Mouse (Mus musculus): ENCODE data around the gene Vapb. TPM values are rescaled to one million over a fixed set of nuclear protein-coding genes. Genes with fewer than 3 reads are reported as not detected.

The Vapb gene
- total and polyA plus RNA-seq, 3 experiments: 29.1 to 483 (median 46.5) TPM

GRCm38 (mm10) chr2:173826287-173826686, 89.0 kb downstream of the Vapb start:
- no peak overlapping the region for H3K4me3 ChIP-seq (ENCODE audit: control insufficient read depth in 1 of 2, insufficient read depth in 1 of 2, low read depth in 2 of 2, low read length in 2 of 2)
- no peak overlapping the region for H3K9ac ChIP-seq (ENCODE audit: control insufficient read depth, low read depth, low read length, poor library complexity, severe bottlenecking)
- H3K9me3 ChIP-seq (replicated peaks; ENCODE audit: insufficient read depth, low read length): no peaks in the 10 kb centered on the region
- no peak for TF ChIP-seq NRF1 (IDR thresholded peaks at IDR 0.05; ENCODE audit: insufficient read depth, low read depth, low read length, poor library complexity, severe bottlenecking)
- TF ChIP-seq MYB (IDR thresholded peaks at IDR 0.05; ENCODE audit: low read depth, low read length): no peak
- no peak for TF ChIP-seq RAD21 (IDR thresholded peaks at IDR 0.05; ENCODE audit: low read depth, low read length)
- TF ChIP-seq ZKSCAN1 (IDR thresholded peaks at IDR 0.05; ENCODE audit: low read depth, low read length): no peak
- no peak for TF ChIP-seq GATA1 (IDR thresholded peaks at IDR 0.05; ENCODE audit: low read depth, low read length)
- no peaks in the 10 kb centered on the region for H3K27me3 ChIP-seq (ENCODE audit: control insufficient read depth in 1 of 2, insufficient read depth in 2 of 2, low read length in 2 of 2)
- DNase-seq (ENCODE audit: low read depth, low spot score): no peak
- H3K79me2 ChIP-seq (ENCODE audit: control insufficient read depth, insufficient read depth, low read length, poor library complexity): no peaks in the 10 kb centered on the region
- no peaks in the 10 kb centered on the region for H3K36me3 ChIP-seq (ENCODE audit: control insufficient read depth in 1 of 2, insufficient read depth in 2 of 2, low read length in 2 of 2)
- H3K27ac ChIP-seq (ENCODE audit: control insufficient read depth, low read depth, low read length): no peak overlapping the region
- no peaks in the 10 kb centered on the region for H3K4me1 ChIP-seq (ENCODE audit: control insufficient read depth in 1 of 2, insufficient read depth in 2 of 2, low read length in 2 of 2)

GRCm38 (mm10) chr2:173827228-173827627, 89.9 kb downstream of the Vapb start:
- no peak for TF ChIP-seq E2F4 (IDR thresholded peaks at IDR 0.05; ENCODE audit: borderline replicate concordance, low read depth, low read length)
- no peak for TF ChIP-seq TCF12 (IDR thresholded peaks at IDR 0.05; ENCODE audit: low read depth, low read length)
- TF ChIP-seq ZMIZ1 (IDR thresholded peaks at IDR 0.05; ENCODE audit: low read depth, low read length): no peak
- TF ChIP-seq TAL1 (IDR thresholded peaks at IDR 0.05; ENCODE audit: low read length): no peak
- no peak for TF ChIP-seq POLR2AphosphoS5 (IDR thresholded peaks at IDR 0.05; ENCODE audit: borderline replicate concordance, low read depth, low read length)
- TF ChIP-seq NELFE (IDR thresholded peaks at IDR 0.05; ENCODE audit: low read depth, low read length): no peak
- no peak for TF ChIP-seq CHD2 (IDR thresholded peaks at IDR 0.05; ENCODE audit: low read length)
- TF ChIP-seq CTCF (IDR thresholded peaks at IDR 0.05 in 2 of 3, conservative IDR thresholded peaks at IDR 0.05 in 1 of 3; ENCODE audit: control insufficient read depth in 1 of 3, insufficient read depth in 1 of 3, low read depth in 2 of 3, low read length in 3 of 3, poor library complexity in 1 of 3, severe bottlenecking in 1 of 3): no peak
- TF ChIP-seq RAD21 (IDR thresholded peaks at IDR 0.05; ENCODE audit: low read depth, low read length): no peak
- no peak for TF ChIP-seq ZNF384 (IDR thresholded peaks at IDR 0.05; ENCODE audit: low read depth, low read length)
- no peak for TF ChIP-seq MAX (IDR thresholded peaks at IDR 0.05; ENCODE audit: low read length)
- no peak for TF ChIP-seq EP300 (IDR thresholded peaks at IDR 0.05; ENCODE audit: low read depth in 1 of 2, low read length in 2 of 2)
- TF ChIP-seq KAT2A (conservative IDR thresholded peaks at IDR 0.05; ENCODE audit: low read depth, low read length): no peak
- no peak for TF ChIP-seq RCOR1 (IDR thresholded peaks at IDR 0.05; ENCODE audit: low read depth, low read length)
- no peak for TF ChIP-seq BHLHE40 (IDR thresholded peaks at IDR 0.05; ENCODE audit: borderline replicate concordance, low read depth, low read length)
- TF ChIP-seq ZKSCAN1 (IDR thresholded peaks at IDR 0.05; ENCODE audit: low read depth, low read length): no peak
- TF ChIP-seq GATA1 (IDR thresholded peaks at IDR 0.05; ENCODE audit: low read depth, low read length): no peak
- no peak for TF ChIP-seq MYC (IDR thresholded peaks at IDR 0.05; ENCODE audit: low read depth, low read length)
- no peak for TF ChIP-seq POLR2AphosphoS2 (IDR thresholded peaks at IDR 0.05; ENCODE audit: low read length)
- H3K4me3 ChIP-seq (ENCODE audit: control insufficient read depth in 1 of 2, insufficient read depth in 1 of 2, low read depth in 2 of 2, low read length in 2 of 2): no peak overlapping the region

More at GRCm38 (mm10) chr2:173827228-173827627, 89.9 kb downstream of the Vapb start:
- no peak for DNase-seq (ENCODE audit: low read depth, low spot score)
- Histone ChIP-seq H3K27ac (ENCODE audit: control insufficient read depth, low read depth, low read length) (no peak overlapping the region), H3K9me3 (replicated peaks; ENCODE audit: insufficient read depth, low read length) (no peaks in the 10 kb centered on the region), H3K9ac (ENCODE audit: control insufficient read depth, low read depth, low read length, poor library complexity, severe bottlenecking) (no peak overlapping the region), H3K27me3 (ENCODE audit: control insufficient read depth in 1 of 2, insufficient read depth in 2 of 2, low read length in 2 of 2) (no peaks in the 10 kb centered on the region), H3K4me1 (ENCODE audit: control insufficient read depth in 1 of 2, insufficient read depth in 2 of 2, low read length in 2 of 2) (no peaks in the 10 kb centered on the region), H3K36me3 (ENCODE audit: control insufficient read depth in 1 of 2, insufficient read depth in 2 of 2, low read length in 2 of 2) (no peaks in the 10 kb centered on the region), H3K79me2 (ENCODE audit: control insufficient read depth, insufficient read depth, low read length, poor library complexity) (no peaks in the 10 kb centered on the region)

All from MEL (cell line).